Mouse (Mus musculus) myocyte (in vitro differentiated cells): ENCODE results near the gene Dusp14.
A peak's percentile ranks its signal among the peaks of the same experiment; 100 is the strongest.

Experiments used
- CEBPB ChIP-seq: IDR thresholded peaks from 2 replicates; pipeline ENCODE4 v1.6.1; 2011; ENCODE audit warnings: mild to moderate bottlenecking, moderate library complexity; ENCODE audit not compliant: poor library complexity, insufficient read depth, severe bottlenecking
- E2F4 ChIP-seq: IDR thresholded peaks from one replicate; pipeline ENCODE4 v1.6.1; 2011; ENCODE audit warnings: mild to moderate bottlenecking, control low read depth, moderate library complexity; ENCODE audit not compliant: insufficient read depth
- MAX ChIP-seq: IDR thresholded peaks from one replicate; pipeline ENCODE4 v1.6.1; 2011; ENCODE audit warnings: low read depth, mild to moderate bottlenecking, control low read depth
- MYOD1 ChIP-seq, 3 experiments: IDR thresholded peaks; one replicate each; pipeline ENCODE4 v1.6.1; 2011; ENCODE audit warnings: control low read depth in 2 of 3, low read depth in 2 of 3, mild to moderate bottlenecking in 2 of 3, moderate library complexity in 1 of 3; ENCODE audit not compliant: insufficient read length in 2 of 3, control insufficient read depth in 1 of 3
- MYOG ChIP-seq, 3 experiments: IDR thresholded peaks; one replicate each; pipeline ENCODE4 v1.6.1; 2011; ENCODE audit warnings: control low read depth in 2 of 3, low read depth in 2 of 3, mild to moderate bottlenecking in 2 of 3; ENCODE audit not compliant: insufficient read length in 2 of 3, control insufficient read depth in 1 of 3, insufficient read depth in 1 of 3
- POLR2A ChIP-seq: IDR thresholded peaks from one replicate; pipeline ENCODE4 v1.6.1; 2011; ENCODE audit warnings: low read depth, mild to moderate bottlenecking, control low read depth, moderate library complexity; ENCODE audit not compliant: insufficient read length
- POLR2AphosphoS2 ChIP-seq: IDR thresholded peaks from one replicate; pipeline ENCODE4 v1.6.1; 2011; ENCODE audit warnings: low read depth, control low read depth; ENCODE audit not compliant: insufficient read length
- REST ChIP-seq: IDR thresholded peaks from one replicate; pipeline ENCODE4 v1.6.1; 2011; ENCODE audit warnings: mild to moderate bottlenecking, control low read depth, moderate library complexity; ENCODE audit not compliant: insufficient read depth, insufficient read length
- SRF ChIP-seq: IDR thresholded peaks from one replicate; pipeline ENCODE4 v1.6.1; 2011; ENCODE audit warnings: low read depth; ENCODE audit not compliant: control insufficient read depth, insufficient read length
- TCF12 ChIP-seq: IDR thresholded peaks from one replicate; pipeline ENCODE4 v1.6.1; 2011; ENCODE audit warnings: mild to moderate bottlenecking, control low read depth; ENCODE audit not compliant: poor library complexity, insufficient read depth, severe bottlenecking
- TCF3 ChIP-seq: IDR thresholded peaks from one replicate; pipeline ENCODE4 v1.6.1; 2011; ENCODE audit warnings: low read depth, control low read depth; ENCODE audit not compliant: insufficient read length
- USF1 ChIP-seq: IDR thresholded peaks from one replicate; pipeline ENCODE4 v1.6.1; 2011; ENCODE audit warnings: low read depth, mild to moderate bottlenecking, control low read depth, moderate library complexity

DNA sequence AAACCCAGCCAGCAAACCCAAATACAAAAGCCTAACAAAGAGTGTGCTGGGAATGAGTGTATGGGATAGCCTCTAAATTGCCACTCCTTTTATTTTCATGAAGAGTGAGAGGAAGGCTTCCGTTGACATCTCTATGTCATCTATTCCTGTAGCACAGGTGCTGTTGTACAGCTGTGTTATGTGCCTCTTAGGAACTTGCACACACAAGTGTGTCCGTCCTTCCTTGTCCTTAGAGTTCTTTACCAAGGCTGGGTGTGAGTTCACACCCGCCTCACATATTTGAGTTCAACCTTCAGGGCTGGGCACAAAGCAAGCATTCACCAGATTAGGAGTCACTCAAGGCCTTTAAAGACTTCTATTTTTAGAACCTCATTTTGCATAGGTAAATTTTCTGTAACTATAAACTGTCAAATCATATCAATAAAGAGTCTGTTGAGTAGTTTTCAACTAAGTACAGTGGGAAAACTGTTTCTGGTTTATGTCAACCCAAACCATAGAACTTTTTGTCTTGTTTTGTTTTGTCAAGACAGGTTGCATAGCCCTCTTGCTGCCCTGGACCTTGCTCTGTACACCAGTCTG lies 5.3 kb downstream of the Dusp14 start:
- TF ChIP-seq MAX (no peak), POLR2A (no peak), E2F4 (no peak), USF1 (no peak), CEBPB (no peak), MYOG (IDR thresholded peaks at IDR 0.05; ENCODE audit: control insufficient read depth in 1 of 3, insufficient read depth in 1 of 3, insufficient read length in 2 of 3, low read depth in 2 of 3) (no peak), REST (no peak), TCF12 (no peak), MYOD1 (IDR thresholded peaks at IDR 0.05; ENCODE audit: control insufficient read depth in 1 of 3, insufficient read length in 2 of 3, low read depth in 2 of 3) (peak in 1 of 3 experiments; percentile 25), POLR2AphosphoS2 (no peak), TCF3 (no peak), SRF (no peak)
